Mouse (Mus musculus) common myeloid progenitor, adult 5-6 weeks (primary cell): ENCODE data around the gene Zbtb48. TPM values are rescaled to one million over a fixed set of nuclear protein-coding genes. Genes with fewer than 3 reads are reported as not detected.

ENCODE experiments used
- ATAC-seq: replicated peaks from 2 replicates; pipeline ENCODE4 v1.8.0; 2016; ENCODE audit warnings: low read depth, mild to moderate bottlenecking, moderate TSS enrichment, inconsistent platforms; ENCODE audit not compliant: poor library complexity, severe bottlenecking
- total RNA-seq: library from RNA; stranded (forward); fragments of 200-1000, 187-1606 nt; gene quantifications from 2 replicates; pipeline ENCODE4 v1.2.3, GENCODE M21; 2017

The Zbtb48 gene
- total RNA-seq, 1 experiment from 2014 or later, result 7.4 TPM

DNA sequence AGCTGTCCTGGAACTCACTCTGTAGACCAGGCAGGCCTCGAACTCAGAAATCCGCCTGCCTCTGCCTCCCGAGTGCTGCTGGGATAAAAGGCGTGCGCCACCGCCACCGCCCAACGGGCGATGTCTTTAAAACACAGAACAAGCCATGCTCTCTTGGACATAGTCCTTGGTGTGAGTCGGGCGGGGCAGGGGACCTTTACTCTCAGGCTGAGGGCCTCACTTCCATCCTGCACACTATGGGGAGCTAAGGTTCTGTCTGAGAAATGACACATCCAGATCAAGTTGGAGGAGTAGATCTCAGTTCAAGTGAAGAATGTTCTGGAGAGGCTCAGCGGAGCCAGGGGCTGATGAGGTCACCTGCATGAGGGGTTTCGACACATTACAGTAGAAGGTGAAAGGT lies 5.5 kb upstream of the Zbtb48 start:
- ATAC-seq, result no peak

DNA sequence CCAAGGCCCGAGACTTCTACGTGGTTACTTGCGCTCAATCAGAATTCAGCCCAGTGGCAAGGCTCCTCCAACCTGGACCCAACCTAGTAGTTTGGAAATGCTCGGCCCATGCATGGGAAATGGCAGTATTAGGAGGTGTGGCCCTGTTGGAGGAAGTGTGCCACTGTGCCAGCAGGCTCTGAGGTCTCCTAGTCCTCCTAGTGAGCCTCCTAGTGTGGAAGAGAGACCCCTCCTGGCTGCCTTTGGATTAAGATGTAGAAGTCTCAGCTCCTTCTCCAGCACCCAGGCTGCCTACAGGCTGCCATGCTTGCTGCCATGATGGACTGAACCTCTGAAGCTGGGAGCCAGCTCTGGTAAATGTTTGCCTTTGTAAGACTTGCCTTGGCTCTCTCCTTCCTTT lies 2.5 kb upstream of the Zbtb48 start:
- peak; percentile 34 for ATAC-seq

DNA sequence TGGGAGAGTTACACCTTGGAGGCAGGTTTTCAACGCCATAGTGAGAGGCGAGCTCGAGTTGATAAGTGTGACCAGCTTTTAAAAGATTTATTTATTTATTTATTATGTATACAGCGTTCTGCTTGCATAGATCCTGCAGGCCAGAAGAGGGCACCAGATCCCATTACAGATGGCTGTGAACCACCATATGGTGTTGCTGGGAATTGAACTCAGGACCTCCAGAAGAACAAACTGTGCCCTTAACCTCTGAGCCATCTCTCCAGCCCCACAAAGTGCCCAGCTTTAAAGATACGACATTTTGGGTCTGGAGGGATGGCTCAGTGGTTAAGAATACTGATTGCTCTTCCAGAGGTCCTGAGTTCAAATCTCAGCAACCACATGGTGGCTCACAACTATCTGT lies 1.6 kb upstream of the Zbtb48 start:
- no peak for ATAC-seq

DNA sequence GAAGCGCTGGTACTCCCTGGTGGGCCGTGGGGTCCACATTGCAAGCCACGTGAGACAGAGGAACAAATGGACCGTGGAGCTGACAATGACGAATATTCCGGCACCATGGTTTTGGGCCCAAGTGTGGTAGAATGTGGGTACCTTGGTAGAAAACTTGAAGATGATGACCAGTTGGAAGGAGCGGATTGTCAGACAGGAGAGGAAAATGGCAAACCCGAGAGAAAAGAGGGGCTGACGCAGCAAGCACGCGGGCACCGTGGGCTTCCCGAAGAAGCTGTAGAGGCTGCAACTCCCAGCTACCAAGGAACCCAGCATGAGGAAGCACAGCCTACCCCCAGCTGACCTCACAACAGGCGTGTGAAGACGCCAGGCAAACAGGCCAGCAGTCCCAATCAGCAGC lies 985 bp upstream of the Zbtb48 start:
- ATAC-seq, result no peak

DNA sequence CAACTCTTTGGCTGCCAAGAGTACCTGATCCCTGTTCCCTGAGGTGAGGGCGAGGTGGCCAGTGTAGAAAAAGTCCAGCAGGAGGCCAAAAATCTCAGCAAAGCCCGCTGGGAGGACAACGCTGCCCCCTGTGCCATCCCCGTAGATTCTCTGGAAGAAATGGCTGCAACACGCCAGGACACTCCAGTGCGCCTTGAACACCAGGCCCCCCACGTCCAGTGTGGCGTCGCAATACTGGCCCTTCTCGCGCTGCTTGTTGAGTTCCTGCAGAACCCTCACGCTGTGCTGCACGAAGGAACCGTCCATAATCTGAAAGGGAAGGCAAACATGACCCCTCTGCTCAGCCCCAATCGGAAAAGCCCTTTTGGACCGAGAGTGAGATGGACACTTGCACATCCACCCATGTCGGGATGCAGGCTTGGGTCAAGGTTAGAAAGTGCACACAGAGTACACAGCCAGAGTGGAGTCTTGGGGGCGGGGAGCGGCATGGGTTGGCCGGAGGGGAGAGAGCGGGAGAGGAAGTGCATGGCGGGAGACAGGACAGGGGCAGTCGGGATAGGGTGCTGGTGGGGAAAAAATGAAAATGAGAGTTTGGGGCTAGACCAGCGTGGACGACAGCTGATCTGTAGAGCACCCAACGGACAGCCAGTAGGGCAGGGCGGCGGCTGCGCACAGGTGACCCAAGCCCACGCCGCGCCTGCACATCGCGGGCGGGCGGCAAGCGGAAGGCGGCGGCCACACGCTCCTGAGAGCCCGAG lies 541 bp downstream of the Zbtb48 start:
- ATAC-seq, result peak; percentile 11

DNA sequence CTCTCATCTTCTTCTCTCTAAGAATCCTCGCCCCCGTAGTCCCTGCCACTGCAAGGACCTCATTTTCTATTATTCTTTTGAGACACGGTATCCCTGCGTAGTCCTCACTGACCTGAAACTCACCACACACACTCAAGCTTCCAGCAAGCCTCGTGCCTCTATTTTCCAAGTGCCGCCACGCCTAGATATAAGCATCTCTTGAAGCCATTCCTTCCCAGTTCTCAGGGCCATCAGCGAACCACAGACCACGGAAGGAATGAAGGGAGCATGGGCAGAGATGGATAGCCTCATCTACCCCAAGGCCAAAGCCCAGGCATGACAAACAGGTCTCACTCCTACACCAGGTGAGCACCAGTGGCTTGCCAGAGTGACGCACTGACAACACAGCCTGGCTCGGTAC lies 2.9 kb downstream of the Zbtb48 start:
- no peak for ATAC-seq

DNA sequence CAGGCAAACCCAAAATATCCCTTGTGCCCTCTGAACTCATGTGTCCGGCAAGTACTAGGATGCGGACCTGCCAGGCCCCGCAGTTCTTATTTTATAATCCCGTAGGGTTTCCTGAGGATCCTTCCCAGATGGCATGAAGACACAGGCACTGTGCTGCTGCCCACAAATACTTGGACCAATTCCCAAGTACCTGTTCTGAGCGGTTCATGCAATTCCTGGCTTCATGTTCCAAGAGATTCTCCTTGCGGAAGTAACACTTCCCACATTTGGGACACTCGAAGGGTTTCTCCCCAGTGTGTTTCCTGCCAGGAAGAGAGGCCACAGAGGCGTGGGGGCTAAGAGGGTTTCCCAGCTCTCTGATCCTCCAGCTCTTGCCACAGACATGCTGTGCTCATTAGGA lies 5.0 kb downstream of the Zbtb48 start:
- no peak for ATAC-seq

DNA sequence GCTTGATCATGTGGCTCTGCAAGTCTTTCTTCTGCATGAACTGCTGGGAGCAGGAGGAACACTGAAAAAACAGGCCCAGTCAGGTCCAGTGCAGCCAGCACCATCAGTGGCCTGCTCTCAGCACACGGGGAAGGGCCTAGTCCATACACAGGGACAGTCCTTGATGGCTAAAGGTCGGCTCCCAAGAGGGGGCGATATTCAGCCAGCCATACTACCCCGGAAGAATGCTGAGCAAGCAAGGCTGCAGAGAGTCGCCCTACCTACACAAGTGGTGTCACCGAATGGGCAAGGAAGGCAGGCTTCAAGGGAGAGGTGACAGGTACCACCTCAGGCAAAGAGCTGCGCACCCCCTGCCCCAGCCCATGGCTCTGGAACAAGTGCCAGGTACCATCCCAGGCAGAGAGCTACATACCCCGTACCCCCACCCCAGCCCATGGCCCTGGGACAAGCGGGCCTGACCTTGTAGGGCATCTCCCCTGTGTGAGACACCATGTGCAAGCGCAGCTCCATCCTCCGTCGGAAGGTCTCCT lies 5.8 kb downstream of the Zbtb48 start:
- ATAC-seq, result no peak

DNA sequence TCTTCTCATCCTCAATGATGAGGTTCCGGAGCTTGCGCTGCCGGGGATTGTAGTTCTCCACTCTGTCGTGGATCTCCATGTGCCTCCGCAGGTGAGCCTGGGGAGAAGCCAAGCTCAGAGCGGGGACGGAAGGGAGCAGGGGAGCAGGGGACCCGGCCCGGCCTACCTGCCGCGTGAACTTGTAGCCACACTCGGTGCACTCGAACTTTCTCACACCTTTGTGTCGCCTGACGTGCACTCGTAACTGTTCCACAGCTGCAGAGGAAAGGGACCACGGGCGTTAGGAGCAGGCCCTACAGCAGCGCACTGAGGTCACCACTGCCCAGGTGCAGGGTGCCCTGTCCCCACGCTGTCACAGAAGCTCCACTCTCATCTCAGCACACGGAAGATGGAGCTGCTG lies 7.4 kb downstream of the Zbtb48 start:
- ATAC-seq, result no peak

DNA sequence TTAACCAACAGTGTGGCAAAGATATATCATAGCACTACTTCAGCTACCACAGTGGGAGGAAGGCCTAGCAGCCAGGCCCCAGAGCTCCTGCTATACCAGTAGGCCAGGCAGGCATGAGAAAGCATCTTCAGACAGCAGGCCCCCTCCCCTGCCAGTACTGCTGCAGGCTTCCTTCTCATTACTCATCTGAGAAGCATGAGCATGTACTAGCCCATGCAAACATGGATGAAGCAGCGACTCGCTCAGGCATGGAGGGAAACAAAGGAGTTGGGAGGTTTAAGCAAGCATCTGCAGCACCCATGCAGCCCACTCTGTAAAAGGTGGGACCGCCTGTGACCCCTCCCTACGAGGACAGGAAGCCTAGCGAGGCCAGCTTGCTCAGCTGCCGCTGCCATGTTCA lies 8.4 kb downstream of the Zbtb48 start:
- no peak for ATAC-seq

DNA sequence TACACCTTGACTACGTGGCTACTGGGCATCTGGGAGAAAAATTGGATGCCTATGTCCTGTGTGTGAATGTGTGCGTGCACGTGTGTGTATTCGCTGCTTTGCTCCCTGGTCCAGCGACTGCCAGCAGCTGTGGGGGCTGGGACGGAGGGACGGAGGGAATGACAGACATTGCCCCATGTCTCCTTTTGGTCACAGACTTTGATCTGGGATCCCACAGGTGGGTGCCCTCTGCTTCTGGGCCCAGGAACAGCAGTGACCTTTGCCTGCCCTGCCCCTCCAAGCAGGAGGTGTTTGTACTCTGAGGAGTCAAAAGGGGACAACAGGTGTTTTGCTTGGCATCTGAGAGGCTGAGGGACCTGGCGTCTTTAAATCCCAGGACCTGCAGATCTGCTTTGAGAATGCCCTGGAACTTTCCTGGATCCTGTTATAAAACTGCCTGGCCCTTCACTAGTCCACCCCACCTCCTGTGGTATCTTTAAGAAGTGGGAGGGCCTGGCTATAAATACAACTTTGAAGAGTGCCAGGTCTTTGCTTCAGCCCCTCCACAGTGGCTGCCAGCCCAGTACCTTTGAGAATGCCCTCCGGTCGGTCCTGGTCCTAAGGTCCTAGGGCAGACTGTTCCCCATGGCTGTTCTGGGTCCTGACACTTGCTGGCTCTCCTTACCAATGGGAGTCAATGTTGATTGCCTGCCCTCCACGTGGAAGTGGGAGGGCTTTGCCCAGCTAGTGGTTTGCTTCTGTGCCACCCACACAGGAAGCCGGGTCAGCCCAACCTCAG lies 14.2 kb downstream of the Zbtb48 start:
- ATAC-seq, result peak; percentile 43

DNA sequence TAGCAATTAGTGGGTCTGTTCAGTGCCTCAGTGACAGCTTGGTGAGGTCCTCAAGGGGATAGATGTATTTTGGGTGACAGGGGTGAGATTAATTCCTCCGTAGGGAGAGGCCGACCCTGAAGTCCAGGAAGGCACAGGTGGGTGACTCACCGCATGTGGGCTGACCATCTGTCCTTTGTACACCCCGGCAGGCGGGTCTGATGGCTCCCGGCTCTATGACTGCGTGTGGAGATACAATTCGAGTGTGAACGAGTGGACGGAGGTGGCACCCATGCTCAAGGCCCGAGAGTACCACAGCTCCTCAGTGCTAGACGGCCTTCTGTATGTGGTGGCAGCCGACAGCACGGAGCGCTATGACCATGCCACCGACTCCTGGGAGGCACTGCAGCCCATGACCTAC lies 15.4 kb downstream of the Zbtb48 start:
- ATAC-seq, result no peak

DNA sequence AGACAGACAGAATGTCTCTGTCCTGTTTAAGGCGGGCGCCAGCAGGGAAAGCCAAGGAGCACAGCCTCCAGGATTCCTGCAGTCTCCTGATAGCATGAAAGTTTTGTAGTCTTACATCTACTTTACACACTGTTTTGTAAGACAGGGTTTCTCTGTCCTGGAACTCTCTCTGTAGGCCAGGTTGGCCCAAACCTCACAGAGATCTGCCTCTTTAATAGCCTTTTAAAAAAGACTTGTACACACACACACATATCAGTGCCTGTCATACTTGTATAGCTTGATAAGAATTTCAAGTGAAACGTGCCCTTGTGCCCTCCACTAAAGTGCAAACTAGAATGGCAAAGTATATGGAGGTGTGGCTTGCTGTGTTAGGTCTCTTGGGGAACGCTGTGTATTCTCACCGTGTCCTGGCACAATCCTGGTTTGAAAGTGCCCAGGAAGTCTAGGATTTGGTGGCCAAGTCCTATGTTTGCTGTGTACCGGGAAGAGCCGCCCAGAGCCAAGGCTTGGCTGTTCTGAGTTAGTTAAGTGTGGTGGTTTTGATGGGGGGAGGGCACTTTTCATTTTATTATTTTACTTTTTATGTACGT lies 16.2 kb downstream of the Zbtb48 start:
- ATAC-seq, result no peak

DNA sequence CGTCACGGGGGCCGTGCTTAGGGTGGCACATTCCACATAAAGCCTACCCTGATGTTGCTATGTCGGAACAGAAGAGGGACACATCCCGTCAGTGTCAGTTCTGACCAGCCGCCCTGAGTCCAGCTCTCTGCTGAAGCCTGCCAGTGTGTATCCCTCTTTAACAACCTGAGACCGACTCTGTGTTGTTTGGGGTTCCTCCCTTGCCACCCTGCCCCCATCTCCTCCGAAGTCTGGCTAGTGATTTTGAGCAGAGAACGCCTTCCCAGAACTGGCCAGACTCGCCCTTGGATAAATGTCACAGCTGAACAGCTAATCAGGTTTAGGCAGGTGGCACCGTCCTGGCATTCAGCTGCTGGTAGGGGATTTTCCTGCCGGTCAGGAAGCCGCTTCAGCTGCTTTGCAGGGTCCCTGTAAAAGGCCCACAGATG lies 16.8 kb downstream of the Zbtb48 start:
- no peak for ATAC-seq

DNA sequence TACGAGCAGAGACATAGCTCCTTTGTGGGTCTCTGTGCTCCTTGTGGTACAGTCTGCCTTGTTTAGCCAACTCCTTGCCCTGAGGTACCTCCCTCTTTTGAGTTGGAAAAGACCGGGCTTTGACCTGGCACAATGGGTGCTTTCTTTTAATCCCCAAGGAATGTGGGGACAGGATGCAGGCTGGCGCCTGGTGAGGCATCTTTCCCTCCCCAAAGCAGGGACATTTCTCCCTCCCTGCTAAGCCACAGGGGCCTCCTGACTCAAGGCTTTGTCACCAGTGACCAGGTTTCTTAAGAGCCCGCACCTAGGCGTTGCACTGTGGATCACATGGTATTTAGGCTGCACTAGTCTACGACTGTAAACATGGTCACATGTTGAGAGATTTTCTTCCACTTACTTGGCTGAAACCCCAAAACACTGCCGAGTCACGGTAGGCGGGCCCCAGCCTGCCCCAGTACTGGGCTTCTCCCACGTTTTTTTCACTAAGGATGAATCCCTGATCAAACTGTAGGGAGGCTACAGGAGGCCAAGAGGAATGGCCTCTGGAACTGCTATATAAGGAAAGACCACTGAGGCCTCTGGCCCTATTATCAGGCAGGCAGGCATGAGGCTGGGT lies 17.3 kb downstream of the Zbtb48 start:
- peak; percentile 42 for ATAC-seq

DNA sequence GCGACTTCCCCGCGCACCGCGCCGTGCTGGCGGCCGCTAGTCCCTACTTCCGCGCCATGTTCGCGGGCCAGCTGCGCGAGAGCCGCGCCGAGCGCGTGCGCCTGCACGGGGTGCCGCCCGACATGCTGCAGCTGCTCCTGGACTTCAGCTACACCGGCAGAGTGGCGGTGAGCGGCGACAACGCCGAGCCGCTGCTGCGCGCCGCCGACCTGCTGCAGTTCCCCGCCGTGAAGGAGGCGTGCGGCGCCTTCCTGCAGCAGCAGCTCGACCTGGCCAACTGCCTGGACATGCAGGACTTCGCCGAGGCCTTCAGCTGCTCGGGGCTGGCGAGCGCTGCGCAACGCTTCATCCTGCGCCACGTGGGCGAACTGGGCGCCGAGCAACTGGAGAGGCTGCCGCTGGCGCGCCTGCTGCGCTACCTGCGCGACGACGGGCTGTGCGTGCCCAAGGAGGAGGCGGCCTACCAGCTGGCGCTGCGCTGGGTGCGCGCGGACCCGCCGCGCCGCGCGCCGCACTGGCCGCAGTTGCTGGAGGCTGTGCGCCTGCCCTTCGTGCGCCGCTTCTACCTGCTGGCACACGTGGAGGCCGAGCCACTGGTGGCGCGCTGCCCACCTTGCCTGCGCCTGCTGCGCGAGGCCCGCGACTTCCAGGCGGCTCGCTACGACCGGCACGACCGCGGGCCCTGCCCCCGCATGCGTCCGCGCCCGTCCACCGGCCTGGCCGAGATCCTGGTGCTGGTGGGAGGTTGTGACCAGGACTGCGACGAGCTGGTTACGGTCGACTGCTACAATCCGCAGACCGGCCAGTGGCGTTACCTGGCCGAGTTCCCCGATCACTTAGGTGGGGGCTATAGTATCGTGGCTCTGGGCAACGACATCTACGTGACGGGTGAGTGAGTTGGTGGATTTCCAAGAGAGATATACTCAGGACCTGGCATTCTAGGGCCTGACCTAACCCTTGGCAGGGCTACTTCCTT lies 18.1 kb downstream of the Zbtb48 start:
- ATAC-seq, result no peak

DNA sequence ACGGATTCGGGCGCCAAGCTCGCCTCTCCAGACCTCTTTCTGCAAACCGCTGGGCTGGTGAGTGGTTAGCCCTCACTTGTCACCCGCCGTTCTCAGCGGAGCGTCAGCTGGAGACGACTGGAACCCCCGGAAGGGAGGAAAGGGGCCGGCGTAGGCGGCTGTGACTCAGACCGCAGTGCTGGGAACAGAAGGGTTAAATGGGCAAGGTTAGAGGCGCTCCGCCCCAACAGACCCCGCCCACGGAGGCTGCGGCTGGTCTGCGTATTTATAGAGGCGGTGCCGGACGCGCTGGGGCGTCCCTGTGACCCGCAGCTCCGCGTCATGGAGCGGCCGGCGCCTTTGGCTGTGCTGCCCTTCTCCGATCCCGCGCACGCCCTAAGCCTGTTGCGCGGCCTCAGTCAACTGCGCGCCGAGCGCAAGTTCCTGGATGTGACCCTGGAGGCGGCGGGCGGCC lies 18.8 kb downstream of the Zbtb48 start, which contains the start of gene Klhl21:
Gene Klhl21 (plus strand): TSS at position 182 of the 454 bp plus-strand sequence.
- peak; percentile 80 for ATAC-seq

DNA sequence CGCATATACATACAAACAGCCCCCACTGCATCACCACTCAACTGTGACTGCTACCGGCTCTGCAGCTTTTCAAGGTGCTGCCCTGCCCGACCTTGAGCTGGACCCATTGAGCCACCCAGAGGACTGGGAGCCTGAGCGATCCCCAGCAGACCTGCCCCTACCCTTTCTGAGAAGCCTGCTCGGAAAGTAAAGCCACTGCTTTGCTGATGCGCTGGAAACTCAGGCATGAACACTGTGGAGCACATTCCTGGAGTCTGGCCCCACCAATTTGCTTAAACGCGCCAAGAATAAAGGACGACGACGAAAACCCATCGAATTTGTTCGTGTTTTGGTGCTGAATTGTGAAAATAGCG lies 19.3 kb downstream of the Zbtb48 start:
- no peak for ATAC-seq

DNA sequence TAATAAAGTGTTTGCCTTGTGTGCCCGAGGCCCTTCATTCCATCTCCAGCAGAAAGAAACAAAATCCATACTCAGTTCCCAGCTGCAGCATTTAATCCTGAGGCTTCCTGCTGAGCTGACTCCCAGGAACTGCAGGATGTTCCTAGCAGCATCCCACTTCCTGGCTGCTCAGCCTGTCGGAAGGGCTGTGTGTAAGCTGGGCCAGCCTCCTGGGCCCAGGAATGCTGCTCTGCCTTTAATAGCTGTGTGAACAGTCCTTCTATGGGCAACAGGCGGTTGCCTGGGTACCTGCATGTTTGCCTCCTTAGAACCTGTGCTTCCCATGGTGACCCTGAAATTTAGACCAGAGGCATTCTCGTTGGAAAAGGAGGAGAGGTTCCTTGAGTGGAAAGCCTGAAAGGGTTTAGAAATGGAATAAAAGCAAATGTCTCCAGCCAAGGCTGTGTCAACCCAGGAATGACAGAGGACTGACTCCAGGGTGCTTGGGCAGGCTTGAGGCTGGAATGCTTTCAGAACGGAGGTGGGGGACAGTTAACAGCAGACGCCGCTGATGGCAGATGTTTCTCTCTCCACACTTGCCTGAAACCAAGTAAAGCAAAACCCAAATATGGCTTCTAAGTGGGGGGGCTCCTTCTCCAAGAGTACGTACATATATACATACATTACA lies 19.9 kb downstream of the Zbtb48 start:
- ATAC-seq, result no peak
